Mouse (Mus musculus) neutrophil, adult 83 days (primary cell): ENCODE measurements around the gene Gm49380. TPM values are rescaled to one million over a fixed set of nuclear protein-coding genes. Genes with fewer than 3 reads are reported as not detected.

ENCODE experiments used
- total RNA-seq, 2 experiments: library from RNA; stranded (reverse); gene quantifications; one replicate each; pipeline ENCODE4 v1.2.4; 2023

Gene Gm49380
- total RNA-seq = not detected

DNA sequence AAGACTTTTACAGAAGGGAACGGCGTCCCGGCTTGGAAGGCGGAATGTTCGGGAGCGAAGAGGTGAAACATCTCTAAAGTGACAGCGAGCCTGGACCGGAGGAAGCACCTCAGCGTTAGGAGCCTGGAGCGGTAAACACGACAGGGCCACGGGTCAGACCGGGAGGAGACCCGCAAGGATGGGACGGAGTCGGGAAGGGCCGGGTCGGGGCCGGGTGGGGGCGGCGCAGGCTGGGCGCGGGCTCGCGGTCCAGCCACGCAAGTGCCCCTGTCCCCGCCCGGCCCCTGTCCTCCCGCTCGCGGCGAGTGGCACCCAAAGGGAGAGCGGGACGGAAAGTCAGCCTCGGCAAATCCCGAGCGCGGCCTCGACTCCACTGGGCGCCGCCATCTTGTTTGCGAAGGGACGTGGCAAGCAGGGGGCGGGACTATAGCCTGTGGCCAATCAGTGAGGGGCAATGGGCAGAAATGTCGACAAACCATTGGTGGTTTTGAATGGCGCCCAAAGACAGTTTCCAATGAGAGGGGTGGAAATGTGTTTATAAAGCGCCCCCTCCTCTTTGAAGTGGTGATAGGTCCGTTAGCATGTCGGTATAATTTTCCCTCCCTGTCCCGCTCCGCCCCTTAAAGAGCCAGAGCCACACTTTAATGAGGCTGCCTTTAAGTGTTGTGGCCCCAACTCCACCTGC is at the start of gene Gm49380, which contains the start of gene Rnf26:
Gene Gm49380, minus strand, starts transcription at position 396 of the 685 bp plus-strand sequence.
Gene Rnf26, minus strand, starts transcription at position 413 of the 685 bp plus-strand sequence.

DNA sequence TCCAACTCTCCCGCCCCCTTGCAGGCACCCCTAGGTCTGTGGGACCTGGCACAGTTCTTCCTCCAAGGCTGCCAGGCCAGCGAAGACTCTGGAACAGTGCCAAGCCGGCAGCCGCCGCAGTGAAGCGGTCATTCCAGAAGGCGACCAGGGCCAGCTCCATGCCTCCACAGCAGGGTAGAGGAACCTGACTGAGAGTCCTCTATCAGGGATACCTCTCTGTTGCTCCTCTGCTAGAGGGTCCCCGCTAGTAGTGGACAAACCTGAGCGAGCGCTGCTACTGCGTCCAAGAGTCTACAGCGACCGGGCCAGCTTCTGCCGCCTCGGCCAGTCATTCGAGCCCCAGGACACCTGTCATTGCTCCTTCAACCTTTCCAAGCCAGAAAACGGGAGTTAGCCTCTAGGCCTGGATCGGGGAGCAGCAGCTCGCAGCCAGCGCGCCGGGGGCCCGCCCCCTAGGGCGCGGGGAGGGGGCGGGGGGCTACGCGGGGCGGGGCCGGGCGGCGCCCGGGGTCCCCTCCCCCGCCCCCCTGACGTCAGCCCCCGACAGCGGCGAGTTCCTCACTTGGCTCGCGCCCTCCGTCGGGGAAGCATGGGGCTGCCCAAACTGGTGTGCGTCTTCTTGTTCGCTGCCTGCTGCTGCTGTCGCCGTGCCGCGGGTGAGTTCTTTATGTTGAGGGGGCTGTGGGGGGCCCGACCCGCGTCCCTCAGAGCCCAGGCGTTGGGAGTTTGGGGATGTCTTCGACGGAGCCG is 21.0 kb upstream of the Gm49380 start, which contains the start of gene Mcam:
Gene Mcam, plus strand, starts transcription at position 369 of the 750 bp plus-strand sequence.

DNA sequence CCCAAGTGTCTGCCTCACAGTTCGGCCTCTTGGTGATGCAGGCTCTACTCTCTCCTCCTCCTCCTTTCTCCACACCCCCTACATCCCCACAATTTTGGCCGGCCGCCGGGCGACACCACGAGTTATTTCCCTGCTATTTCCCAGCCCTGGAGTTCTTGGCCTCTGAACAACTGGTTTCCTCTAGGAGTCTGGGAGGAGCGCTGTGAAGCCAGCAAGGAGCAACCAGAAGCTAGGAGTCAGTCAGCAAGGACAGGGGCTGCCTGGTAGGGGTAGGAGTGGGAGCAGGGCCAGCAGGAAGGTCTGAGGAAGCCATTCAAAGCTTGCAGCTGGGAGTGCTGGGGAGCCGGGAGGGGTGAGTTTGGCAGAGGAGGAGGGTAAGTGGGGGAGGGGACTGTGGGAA is 6.2 kb downstream of the Gm49380 start, which contains the start of gene C1qtnf5:
Gene C1qtnf5, plus strand, starts transcription at position 136 of the 400 bp plus-strand sequence.

DNA sequence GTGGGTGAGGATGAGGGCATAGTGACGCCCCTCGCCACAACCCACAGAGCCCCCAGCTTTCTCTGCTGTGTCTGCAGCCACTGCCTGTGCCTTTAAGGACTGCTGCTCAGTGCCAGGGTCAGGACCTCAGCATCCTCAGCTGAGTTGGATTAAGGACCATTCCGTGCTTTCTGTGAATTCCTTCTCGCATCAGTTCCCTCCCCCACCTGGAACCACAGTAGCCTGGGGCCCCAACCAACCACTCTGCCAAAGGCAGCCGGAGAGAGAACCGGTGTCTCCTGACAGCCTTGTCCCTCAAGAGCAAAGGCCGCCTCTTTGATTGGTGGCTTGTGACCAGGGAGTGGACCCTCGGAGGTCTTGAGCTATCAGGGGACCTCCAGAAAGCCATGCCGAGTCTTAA is 11.8 kb downstream of the Gm49380 start, which contains the start of gene Mfrp:
Gene Mfrp, plus strand, starts transcription at position 240 of the 400 bp plus-strand sequence.

DNA sequence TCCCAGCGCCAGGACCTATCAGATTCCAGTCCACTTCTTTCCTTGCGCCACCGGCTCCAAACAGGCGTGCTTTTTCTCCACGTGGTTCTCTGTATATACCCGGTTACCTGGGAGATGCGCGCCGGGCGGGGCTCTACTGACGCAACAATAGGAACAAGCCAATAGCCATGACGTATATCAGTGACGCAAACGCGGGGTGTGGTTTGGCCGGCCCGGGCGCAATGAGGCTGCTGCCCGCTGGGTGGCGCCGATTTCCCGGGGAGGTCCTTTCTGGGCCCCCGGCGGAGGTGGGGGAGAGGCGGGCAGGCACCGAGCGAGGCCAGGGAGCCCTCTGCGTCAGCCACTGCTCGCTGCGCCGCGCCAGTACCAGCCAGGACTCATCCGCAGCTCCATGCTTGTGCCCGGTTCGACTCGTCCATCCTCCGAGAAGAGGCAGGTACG is 46.5 kb downstream of the Gm49380 start, which contains the start of gene Usp2:
Gene Usp2, plus strand, starts transcription at position 237 of the 441 bp plus-strand sequence.

DNA sequence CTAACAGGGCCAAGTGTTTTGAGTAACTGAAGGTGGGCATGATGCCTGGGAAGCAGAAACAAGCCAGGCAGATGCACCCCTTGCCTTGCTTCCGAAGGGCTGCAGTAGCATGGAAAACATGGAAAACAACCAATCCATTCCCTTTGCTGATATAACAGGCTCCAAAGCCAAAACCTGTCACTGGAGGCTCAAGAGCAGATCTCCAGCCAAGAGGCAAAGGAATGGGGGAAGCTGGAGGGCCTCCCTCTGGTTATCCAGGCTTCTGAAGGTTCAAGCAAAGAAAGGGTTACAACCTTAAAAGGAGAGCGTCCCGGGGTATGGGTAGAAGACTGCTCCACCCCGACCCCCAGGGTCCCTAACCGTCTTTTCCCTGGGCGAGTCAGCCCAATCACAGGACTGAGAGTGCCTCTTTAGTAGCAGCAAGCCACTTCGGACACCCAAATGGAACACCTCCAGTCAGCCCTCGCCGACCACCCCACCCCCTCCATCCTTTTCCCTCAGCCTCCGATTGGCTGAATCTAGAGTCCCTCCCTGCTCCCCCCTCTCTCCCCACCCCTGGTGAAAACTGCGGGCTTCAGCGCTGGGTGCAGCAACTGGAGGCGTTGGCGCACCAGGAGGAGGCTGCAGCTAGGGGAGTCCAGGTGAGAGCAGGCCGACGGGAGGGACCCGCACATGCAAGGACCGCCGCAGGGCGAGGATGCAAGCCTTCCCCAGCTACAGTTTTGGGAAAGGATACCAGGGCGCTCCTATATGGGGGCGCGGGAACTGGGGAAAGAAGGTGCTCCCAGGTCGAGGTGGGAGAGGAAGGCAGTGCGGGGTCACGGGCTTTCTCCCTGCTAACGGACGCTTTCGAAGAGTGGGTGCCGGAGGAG is 70.2 kb downstream of the Gm49380 start, which contains the start of gene Thy1:
Gene Thy1, plus strand, starts transcription at position 549 of the 872 bp plus-strand sequence.

Other genes with a start within 250 kb of the Gm49380 start
- 1 to 10 TPM; 2.3 to 3.4 TPM for gene Thy1, start 70.1 kb downstream of the Gm49380 start, total RNA-seq
- 1 to 10 TPM; 5.0 to 6.8 TPM for gene Usp2, start 46.5 kb downstream of the Gm49380 start, total RNA-seq
- under 1 TPM; 0.20 to 0.40 TPM for gene Mfrp, start 11.8 kb downstream of the Gm49380 start, total RNA-seq
- not detected for gene C1qtnf5, start 6.3 kb downstream of the Gm49380 start, total RNA-seq
- 10 to 100 TPM; 38.7 to 39.3 TPM for gene Rnf26, start within 50 bp of the Gm49380 start, total RNA-seq
- 1 to 10 TPM; 3.6 to 3.7 TPM for gene Mcam, start 21.0 kb upstream of the Gm49380 start, total RNA-seq
- gene Cbl, start 120.5 kb upstream of the Gm49380 start, total RNA-seq = 100 to 1,000 TPM; 197 to 219 TPM
- gene Ccdc153, start 127.2 kb upstream of the Gm49380 start, total RNA-seq = not detected
- 1 to 10 TPM; 1.9 to 2.4 TPM for gene Pdzd3, start 138.0 kb upstream of the Gm49380 start, total RNA-seq
- 10 to 100 TPM; 62.6 to 64.4 TPM for gene Nlrx1, start 155.1 kb upstream of the Gm49380 start, total RNA-seq
- gene Abcg4, start 175.1 kb upstream of the Gm49380 start, total RNA-seq = 10 to 100 TPM; 11.0 to 18.8 TPM
- gene Hinfp, start 192.2 kb upstream of the Gm49380 start, total RNA-seq = 10 to 100 TPM; 23.4 to 31.4 TPM
- 10 to 100 TPM; 17.8 to 22.2 TPM for gene C2cd2l, start 206.8 kb upstream of the Gm49380 start, total RNA-seq
- gene Dpagt1, start 212.5 kb upstream of the Gm49380 start, total RNA-seq = 10 to 100 TPM; 17.1 to 17.2 TPM
- gene H2afx, start 221.2 kb upstream of the Gm49380 start, total RNA-seq = 100 to 1,000 TPM; 314 to 338 TPM
- 100 to 1,000 TPM in 1 of 2 experiments, 10 to 100 TPM in 1; 82.1 to 130 TPM for gene Hmbs, start 230.7 kb upstream of the Gm49380 start, total RNA-seq
- gene Vps11, start 248.2 kb upstream of the Gm49380 start, total RNA-seq = 10 to 100 TPM; 31.9 to 32.4 TPM